Mouse (Mus musculus): ENCODE measurements at regions not wholly inside any gene's neighbourhood (a gene's known extent, or its start where the extent isn't known, plus 50 kb on each side); places are given as distances from the start of the nearest gene placed in this dataset.

GRCm38 (mm10) chr13:101568985-101569631 lies 198.9 kb downstream of the Pik3r1 start:
- Histone ChIP-seq H3K36me3 (ENCODE audit: control insufficient read depth, insufficient read depth, low read length) (no peaks in the 10 kb centered on the region), H3K4me3 (ENCODE audit: extremely low read depth, insufficient read depth, insufficient read length) (no peak overlapping the region), H3K4me1 (ENCODE audit: control insufficient read depth, insufficient read depth, insufficient read length) (no peaks in the 10 kb centered on the region; the same call in 1 of the 2 replicates), H3K27ac (ENCODE audit: insufficient read depth, low read length) (no peak overlapping the region), H3K27me3 (ENCODE audit: control insufficient read depth, insufficient read depth, low read length) (no peaks in the 10 kb centered on the region)
- no peak for TF ChIP-seq CTCF (IDR thresholded peaks at IDR 0.05; ENCODE audit: extremely low read depth, insufficient read depth, insufficient read length, insufficient replicate concordance)
- TF ChIP-seq POLR2A (IDR thresholded peaks at IDR 0.05; ENCODE audit: low read depth, low read length) = no peak
- DNase-seq (ENCODE audit: low read depth in 1 of 2, low spot score in 2 of 2) = no peak
- WGBS = 84% methylated on average over 6 of the region's 6 CpGs

- no peak overlapping the region for H3K27ac ChIP-seq (ENCODE audit: insufficient read depth, low read length)
- TF ChIP-seq POLR2A (IDR thresholded peaks at IDR 0.05; ENCODE audit: low read depth, low read length) = no peak
- TF ChIP-seq CTCF (IDR thresholded peaks at IDR 0.05; ENCODE audit: extremely low read depth, insufficient read depth, insufficient read length, insufficient replicate concordance) = no peak
- no peak overlapping the region for H3K4me3 ChIP-seq (ENCODE audit: extremely low read depth, insufficient read depth, insufficient read length)
- 81% methylated on average over 1 of the region's 1 CpGs for WGBS
- H3K4me1 ChIP-seq (ENCODE audit: control insufficient read depth, insufficient read depth, insufficient read length) = no peaks in the 10 kb centered on the region; the same call in 1 of the 2 replicates
- no peaks in the 10 kb centered on the region for H3K36me3 ChIP-seq (ENCODE audit: control insufficient read depth, insufficient read depth, low read length)
- no peaks in the 10 kb centered on the region for H3K27me3 ChIP-seq (ENCODE audit: control insufficient read depth, insufficient read depth, low read length)
- DNase-seq (ENCODE audit: low read depth in 1 of 2, low spot score in 2 of 2) = no peak
Measured at GRCm38 (mm10) chr13:101565323-101565722, 202.7 kb downstream of the Pik3r1 start.

- Histone ChIP-seq H3K36me3 (ENCODE audit: control insufficient read depth, insufficient read depth, low read length) (no peaks in the 10 kb centered on the region), H3K4me3 (ENCODE audit: extremely low read depth, insufficient read depth, insufficient read length) (no peak overlapping the region), H3K4me1 (ENCODE audit: control insufficient read depth, insufficient read depth, insufficient read length) (no peaks in the 10 kb centered on the region), H3K27me3 (ENCODE audit: control insufficient read depth, insufficient read depth, low read length) (no peaks in the 10 kb centered on the region), H3K27ac (ENCODE audit: insufficient read depth, low read length) (no peak overlapping the region)
- no peak for TF ChIP-seq CTCF (IDR thresholded peaks at IDR 0.05; ENCODE audit: extremely low read depth, insufficient read depth, insufficient read length, insufficient replicate concordance)
- no peak for TF ChIP-seq POLR2A (IDR thresholded peaks at IDR 0.05; ENCODE audit: low read depth, low read length)
- 92% methylated on average over 3 of the region's 3 CpGs for WGBS
- no peak for DNase-seq (ENCODE audit: low read depth in 1 of 2, low spot score in 2 of 2)
Measured at GRCm38 (mm10) chr13:101555371-101555874, 212.6 kb downstream of the Pik3r1 start.

GRCm38 (mm10) chr13:101553131-101553549 lies 214.9 kb downstream of the Pik3r1 start:
- H3K36me3 ChIP-seq (ENCODE audit: control insufficient read depth, insufficient read depth, low read length) = no peaks in the 10 kb centered on the region
- DNase-seq (ENCODE audit: low read depth in 1 of 2, low spot score in 2 of 2) = no peak
- 78% methylated on average over 8 of the region's 8 CpGs for WGBS
- H3K4me1 ChIP-seq (ENCODE audit: control insufficient read depth, insufficient read depth, insufficient read length) = no peaks in the 10 kb centered on the region
- H3K27ac ChIP-seq (ENCODE audit: insufficient read depth, low read length) = no peak overlapping the region; the same call in 1 of the 2 replicates
- H3K4me3 ChIP-seq (ENCODE audit: extremely low read depth, insufficient read depth, insufficient read length) = no peak overlapping the region
- no peak for TF ChIP-seq CTCF (IDR thresholded peaks at IDR 0.05; ENCODE audit: extremely low read depth, insufficient read depth, insufficient read length, insufficient replicate concordance)
- no peak for TF ChIP-seq POLR2A (IDR thresholded peaks at IDR 0.05; ENCODE audit: low read depth, low read length)
- no peaks in the 10 kb centered on the region for H3K27me3 ChIP-seq (ENCODE audit: control insufficient read depth, insufficient read depth, low read length)

- no peaks in the 10 kb centered on the region for H3K27me3 ChIP-seq (ENCODE audit: control insufficient read depth, insufficient read depth, low read length)
- 69% methylated on average over 2 of the region's 2 CpGs for WGBS
- TF ChIP-seq CTCF (IDR thresholded peaks at IDR 0.05; ENCODE audit: extremely low read depth, insufficient read depth, insufficient read length, insufficient replicate concordance) (no peak), POLR2A (IDR thresholded peaks at IDR 0.05; ENCODE audit: low read depth, low read length) (no peak)
- H3K36me3 ChIP-seq (ENCODE audit: control insufficient read depth, insufficient read depth, low read length) = no peaks in the 10 kb centered on the region
- H3K27ac ChIP-seq (ENCODE audit: insufficient read depth, low read length) = no peak overlapping the region
- DNase-seq (ENCODE audit: low read depth in 1 of 2, low spot score in 2 of 2) = no peak
- no peaks in the 10 kb centered on the region for H3K4me1 ChIP-seq (ENCODE audit: control insufficient read depth, insufficient read depth, insufficient read length)
- H3K4me3 ChIP-seq (ENCODE audit: extremely low read depth, insufficient read depth, insufficient read length) = no peak overlapping the region
Measured at GRCm38 (mm10) chr13:101552451-101552850, 215.6 kb downstream of the Pik3r1 start.

- 89% methylated on average over 6 of the region's 6 CpGs for WGBS
- H3K36me3 ChIP-seq (ENCODE audit: control insufficient read depth, insufficient read depth, low read length) = no peaks in the 10 kb centered on the region
- H3K4me3 ChIP-seq (ENCODE audit: extremely low read depth, insufficient read depth, insufficient read length) = no peak overlapping the region
- no peak for DNase-seq (ENCODE audit: low read depth in 1 of 2, low spot score in 2 of 2)
- TF ChIP-seq POLR2A (IDR thresholded peaks at IDR 0.05; ENCODE audit: low read depth, low read length) (no peak), CTCF (IDR thresholded peaks at IDR 0.05; ENCODE audit: extremely low read depth, insufficient read depth, insufficient read length, insufficient replicate concordance) (no peak)
- H3K27ac ChIP-seq (ENCODE audit: insufficient read depth, low read length) = no peak overlapping the region
- H3K27me3 ChIP-seq (ENCODE audit: control insufficient read depth, insufficient read depth, low read length) = no peaks in the 10 kb centered on the region
- no peaks in the 10 kb centered on the region for H3K4me1 ChIP-seq (ENCODE audit: control insufficient read depth, insufficient read depth, insufficient read length)
Measured at GRCm38 (mm10) chr13:101551068-101551467, 216.9 kb downstream of the Pik3r1 start.

- Histone ChIP-seq H3K4me1 (ENCODE audit: control insufficient read depth, insufficient read depth, insufficient read length) (no peaks in the 10 kb centered on the region), H3K27ac (ENCODE audit: insufficient read depth, low read length) (no peak overlapping the region), H3K36me3 (ENCODE audit: control insufficient read depth, insufficient read depth, low read length) (no peaks in the 10 kb centered on the region), H3K27me3 (ENCODE audit: control insufficient read depth, insufficient read depth, low read length) (no peaks in the 10 kb centered on the region), H3K4me3 (ENCODE audit: extremely low read depth, insufficient read depth, insufficient read length) (no peak overlapping the region)
- no peak for DNase-seq (ENCODE audit: low read depth in 1 of 2, low spot score in 2 of 2)
- WGBS = 94% methylated on average over 5 of the region's 5 CpGs
- no peak for TF ChIP-seq CTCF (IDR thresholded peaks at IDR 0.05; ENCODE audit: extremely low read depth, insufficient read depth, insufficient read length, insufficient replicate concordance)
- TF ChIP-seq POLR2A (IDR thresholded peaks at IDR 0.05; ENCODE audit: low read depth, low read length) = no peak
Measured at GRCm38 (mm10) chr13:101550526-101550925, 217.5 kb downstream of the Pik3r1 start.

Measured in spleen, adult 2 months (tissue).